Mouse (Mus musculus) megakaryocyte, embryonic 14.5 days (primary cell): Measurements from ENCODE around the gene Unc50. TPM values are rescaled to one million over a fixed set of nuclear protein-coding genes. Genes with fewer than 3 reads are reported as not detected.

ENCODE experiments used
- H3K27me3 ChIP-seq: replicated peaks from 2 replicates; pipeline ENCODE3; 2012; ENCODE audit warnings: inconsistent platforms
- H3K36me3 ChIP-seq: replicated peaks from 2 replicates; pipeline ENCODE3; 2012; ENCODE audit warnings: low read length, inconsistent platforms, mixed read lengths
- H3K4me1 ChIP-seq: 2 replicates; pipeline ENCODE4 v1.6.1; 2012; ENCODE audit warnings: inconsistent platforms
- H3K4me3 ChIP-seq: replicated peaks from 2 replicates; pipeline ENCODE3; 2012; ENCODE audit warnings: moderate library complexity, mild to moderate bottlenecking, inconsistent platforms
- H3K9me3 ChIP-seq: 2 replicates; pipeline ENCODE4 v1.6.1; 2012; ENCODE audit warnings: inconsistent platforms
- FLI1 ChIP-seq: IDR thresholded peaks from 2 replicates; pipeline ENCODE4 v1.6.1; 2012; ENCODE audit warnings: low read length, inconsistent platforms, mixed read lengths
- GATA1 ChIP-seq: IDR thresholded peaks from 3 replicates; pipeline ENCODE4 v1.6.1; 2012; ENCODE audit warnings: mixed read lengths, low read length, inconsistent platforms, borderline replicate concordance
- polyA plus RNA-seq: library from polyadenylated mRNA; stranded (reverse); fragments of >175 nt; gene quantifications from 2 replicates; pipeline ENCODE4 v1.2.3, GENCODE M21; 2012; ENCODE audit warnings: low replicate concordance; ENCODE audit not compliant: insufficient read depth

Gene Unc50
- polyA plus RNA-seq, 1 experiment: 52.3 TPM

DNA sequence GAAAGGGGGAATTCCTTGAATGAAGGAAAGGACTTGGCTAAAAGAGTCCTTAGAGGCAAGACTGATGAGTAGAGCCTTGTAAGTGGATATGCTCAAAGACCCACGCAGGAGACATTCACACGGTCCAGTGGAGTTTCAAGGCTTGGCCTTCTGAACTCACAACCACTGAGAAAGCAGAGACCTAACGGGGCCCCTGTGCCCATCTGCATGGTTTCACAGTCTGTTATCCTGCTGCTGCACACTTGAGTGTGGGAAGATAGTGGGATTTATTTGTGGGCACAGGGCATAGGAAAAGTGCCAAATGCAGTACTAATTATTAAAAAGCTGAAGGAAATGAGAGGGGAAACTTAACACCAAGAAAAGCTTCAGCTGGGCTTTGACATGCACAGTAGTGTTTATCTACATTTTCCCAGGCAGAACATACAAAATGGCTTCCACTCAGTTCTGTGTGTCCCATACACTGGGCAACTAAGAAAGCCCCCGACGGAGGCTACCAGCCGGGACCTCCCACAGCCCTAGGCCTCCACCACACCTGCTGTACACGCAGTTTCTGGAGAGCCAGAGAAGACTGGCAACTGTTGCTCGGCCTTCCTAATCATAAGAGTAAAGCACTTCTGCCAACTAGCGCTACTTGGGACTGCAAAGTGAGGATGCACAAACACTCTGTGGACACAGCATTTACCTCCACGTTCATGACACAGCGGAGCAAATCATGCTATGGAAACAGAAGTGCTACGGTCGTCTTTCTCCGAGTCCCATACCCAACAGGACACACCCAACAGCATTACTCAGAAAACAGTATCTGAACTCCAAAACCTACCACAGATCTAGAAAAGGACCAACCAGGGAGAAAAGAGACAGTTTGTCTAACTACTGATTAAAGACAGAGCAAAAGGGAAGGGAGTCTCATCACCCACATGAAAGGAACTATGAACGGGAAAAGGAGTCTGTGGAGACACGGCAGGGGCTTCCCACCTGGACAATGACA lies 13.2 kb downstream of the Unc50 start:
- Histone ChIP-seq H3K27me3 (no peaks in the 10 kb centered on the region), H3K4me1 (peaks cover 22% of the 10 kb centered on the region), H3K4me3 (no peak overlapping the region), H3K36me3 (peaks cover 83% of the 10 kb centered on the region), H3K9me3 (no peaks in the 10 kb centered on the region)
- TF ChIP-seq FLI1: no peak
- no peak for TF ChIP-seq GATA1

DNA sequence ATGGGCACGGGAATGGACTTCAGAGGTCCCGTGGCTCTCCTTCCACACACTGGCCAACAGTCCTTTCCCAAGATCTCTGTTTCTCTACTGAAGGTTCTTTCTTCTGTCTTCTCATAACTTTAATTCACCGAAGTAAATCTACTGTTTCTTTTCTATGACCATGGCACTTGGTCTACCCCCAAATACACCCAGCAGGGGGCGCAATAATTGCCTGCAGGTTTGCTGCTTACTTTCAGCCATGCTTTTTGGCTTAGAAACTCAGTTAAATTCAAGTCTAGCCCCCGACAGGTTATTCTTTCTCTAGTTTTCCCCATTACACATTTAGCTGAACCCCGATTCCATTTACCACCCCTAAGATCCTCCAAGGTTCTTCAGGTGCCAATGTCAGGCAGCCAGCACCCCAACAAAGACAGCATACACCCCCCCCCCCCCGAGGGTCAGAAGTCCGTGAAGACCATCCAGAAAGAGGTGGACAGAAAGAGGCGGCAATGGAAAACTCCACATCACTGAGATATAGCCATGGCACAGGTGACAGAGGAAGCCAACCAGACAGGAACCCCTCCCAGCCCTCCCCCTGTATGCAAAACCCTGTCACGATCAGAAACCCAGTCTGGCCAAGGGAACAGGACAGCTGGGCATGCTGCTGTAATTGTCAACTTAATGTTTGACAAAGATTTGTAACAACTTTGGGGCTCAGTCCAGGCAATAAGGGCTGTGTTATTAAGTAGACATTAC lies 18.6 kb downstream of the Unc50 start:
- H3K4me3 ChIP-seq: no peak overlapping the region
- no peaks in the 10 kb centered on the region for H3K9me3 ChIP-seq
- peaks cover 5% of the 10 kb centered on the region for H3K4me1 ChIP-seq
- TF ChIP-seq GATA1 (no peak), FLI1 (no peak)
- H3K27me3 ChIP-seq: no peaks in the 10 kb centered on the region
- H3K36me3 ChIP-seq: peaks cover 74% of the 10 kb centered on the region

DNA sequence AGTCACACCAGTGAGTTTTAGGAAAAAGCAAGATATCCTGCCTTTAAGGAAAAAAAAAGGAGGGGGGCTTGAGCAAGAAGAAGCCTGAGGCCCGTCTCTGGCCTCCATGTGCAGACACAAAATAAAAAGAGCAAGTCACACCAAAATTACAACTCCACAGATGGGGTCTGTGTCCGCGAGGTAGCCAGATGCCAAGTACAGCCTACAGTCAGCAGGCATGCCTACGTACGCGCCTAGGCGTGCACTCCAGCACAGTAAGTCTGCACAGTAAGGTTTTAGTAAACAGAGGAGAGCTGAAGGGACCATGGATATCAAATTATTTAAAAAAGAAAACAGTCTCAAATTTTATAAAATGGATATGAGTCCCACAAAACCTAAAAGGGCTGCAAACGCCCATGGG lies 21.3 kb downstream of the Unc50 start:
- peaks cover 3% of the 10 kb centered on the region; the same call in 1 of the 2 replicates for H3K4me1 ChIP-seq
- peaks cover 70% of the 10 kb centered on the region for H3K36me3 ChIP-seq
- H3K4me3 ChIP-seq: no peak overlapping the region
- TF ChIP-seq FLI1: no peak
- TF ChIP-seq GATA1: no peak
- no peaks in the 10 kb centered on the region for H3K27me3 ChIP-seq
- no peaks in the 10 kb centered on the region for H3K9me3 ChIP-seq

DNA sequence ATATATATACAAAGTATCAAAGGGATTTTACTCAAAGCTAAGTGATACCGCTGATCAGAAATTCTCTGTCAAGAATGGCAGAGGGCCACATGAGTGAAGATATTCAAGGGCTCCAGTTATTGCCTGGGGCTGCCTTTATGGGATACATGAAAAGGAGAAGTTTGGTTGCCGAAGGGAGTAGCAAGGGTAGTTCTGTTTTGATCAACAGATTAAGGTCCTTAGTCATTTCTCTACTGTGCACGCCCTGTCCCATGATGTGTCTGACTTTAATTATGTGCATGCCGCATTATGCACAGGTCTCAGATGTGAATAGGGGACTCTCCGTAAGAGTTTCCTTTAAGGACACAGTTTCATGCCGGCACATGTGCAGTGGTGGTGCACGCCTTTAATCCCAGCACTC lies 27.6 kb downstream of the Unc50 start:
- no peaks in the 10 kb centered on the region for H3K27me3 ChIP-seq
- TF ChIP-seq FLI1 (no peak), GATA1 (no peak)
- no peaks in the 10 kb centered on the region for H3K9me3 ChIP-seq
- no peak overlapping the region for H3K4me3 ChIP-seq
- H3K4me1 ChIP-seq: no peaks in the 10 kb centered on the region
- peaks cover 53% of the 10 kb centered on the region for H3K36me3 ChIP-seq

DNA sequence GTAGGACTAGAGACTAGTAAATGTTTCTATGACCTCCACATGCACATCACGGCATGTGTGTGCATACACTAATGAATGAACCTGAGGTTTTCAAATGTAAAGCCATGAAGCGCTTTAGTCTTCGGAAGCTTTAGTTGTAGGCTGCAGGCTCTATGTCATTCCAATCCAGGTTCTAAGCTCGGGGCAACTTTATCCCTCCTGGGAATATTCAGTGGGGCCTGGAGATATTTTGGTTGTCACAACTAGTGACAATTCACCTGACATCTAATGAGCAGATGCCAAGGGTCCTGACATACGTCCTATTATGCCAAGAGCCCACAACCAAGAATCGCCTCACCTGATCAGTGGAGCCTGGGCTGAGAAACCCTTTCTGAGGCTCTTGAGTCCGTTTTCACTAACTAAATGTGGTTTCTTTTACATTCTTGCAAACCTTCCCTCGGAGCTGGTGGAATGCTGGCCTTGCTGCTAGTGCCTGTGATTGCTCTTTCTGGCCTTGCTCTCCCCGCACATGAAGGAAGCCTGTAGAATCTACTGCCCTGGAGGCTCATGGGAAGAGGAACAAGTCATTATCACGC lies 35.0 kb downstream of the Unc50 start:
- H3K36me3 ChIP-seq: peaks cover 35% of the 10 kb centered on the region
- TF ChIP-seq FLI1 (no peak), GATA1 (no peak)

DNA sequence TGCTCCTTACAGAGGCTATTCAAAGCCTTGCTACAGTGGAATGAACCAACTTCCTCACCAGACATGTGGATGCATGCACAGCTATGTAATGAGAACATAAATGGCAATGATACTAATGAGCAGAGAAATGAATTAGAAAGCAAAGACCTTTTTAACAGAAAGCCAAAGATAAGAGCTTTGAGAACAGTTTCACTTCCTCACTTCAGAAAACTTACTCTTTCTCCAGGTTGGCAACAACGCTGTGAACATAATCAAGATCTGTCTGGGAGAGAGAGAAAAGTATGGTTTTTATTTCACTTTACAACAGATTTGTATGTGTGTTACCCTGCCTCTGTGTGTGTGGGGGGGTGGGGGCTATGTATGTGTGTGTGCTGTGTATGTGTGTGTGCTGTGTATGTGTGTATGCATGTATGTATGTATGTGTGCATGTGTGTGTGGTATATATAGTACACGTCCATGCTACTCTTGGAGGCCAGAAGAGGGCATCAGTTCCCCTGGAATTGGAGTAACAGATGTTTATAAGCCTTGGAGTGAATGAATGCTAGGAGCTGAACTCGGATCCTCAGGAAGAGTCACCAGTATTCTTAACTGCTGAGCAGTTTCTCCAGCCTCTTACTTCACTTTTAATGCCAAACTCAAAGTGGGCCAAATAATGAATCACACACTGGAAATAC lies 36.5 kb downstream of the Unc50 start:
- Histone ChIP-seq H3K9me3 (peaks cover 4% of the 10 kb centered on the region), H3K27me3 (peaks cover 3% of the 10 kb centered on the region), H3K4me1 (peaks cover 5% of the 10 kb centered on the region), H3K36me3 (peaks cover 25% of the 10 kb centered on the region), H3K4me3 (no peak overlapping the region)
- TF ChIP-seq FLI1 (no peak), GATA1 (no peak)

More for the DNA sequence above, 35.0 kb downstream of the Unc50 start:
- no peaks in the 10 kb centered on the region for H3K4me1 ChIP-seq
- no peak overlapping the region for H3K4me3 ChIP-seq
- H3K27me3 ChIP-seq: no peaks in the 10 kb centered on the region
- peaks cover 4% of the 10 kb centered on the region for H3K9me3 ChIP-seq

DNA sequence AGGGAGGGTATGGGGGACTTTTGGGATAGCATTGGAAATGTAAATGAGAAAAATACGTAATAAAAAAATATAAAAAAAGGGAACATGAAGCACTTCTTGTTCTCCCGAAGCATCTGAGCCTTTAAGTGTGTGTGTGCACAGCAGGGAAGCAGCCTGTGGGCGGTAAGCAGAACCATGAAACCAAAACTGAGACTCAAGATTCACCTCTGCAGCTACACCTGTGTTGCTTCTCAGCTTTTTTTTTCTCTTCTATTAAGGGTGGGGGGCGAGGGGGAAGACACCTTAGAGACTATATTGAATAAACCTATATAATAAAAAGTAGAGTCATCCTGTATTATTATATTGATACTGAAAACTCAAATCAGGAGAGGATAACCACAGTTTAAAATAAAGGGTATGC lies 37.9 kb downstream of the Unc50 start:
- Histone ChIP-seq H3K4me1 (peaks cover 13% of the 10 kb centered on the region), H3K27me3 (peaks cover 3% of the 10 kb centered on the region), H3K9me3 (peaks cover 4% of the 10 kb centered on the region), H3K36me3 (peaks cover 21% of the 10 kb centered on the region), H3K4me3 (no peak overlapping the region)
- no peak for TF ChIP-seq GATA1

DNA sequence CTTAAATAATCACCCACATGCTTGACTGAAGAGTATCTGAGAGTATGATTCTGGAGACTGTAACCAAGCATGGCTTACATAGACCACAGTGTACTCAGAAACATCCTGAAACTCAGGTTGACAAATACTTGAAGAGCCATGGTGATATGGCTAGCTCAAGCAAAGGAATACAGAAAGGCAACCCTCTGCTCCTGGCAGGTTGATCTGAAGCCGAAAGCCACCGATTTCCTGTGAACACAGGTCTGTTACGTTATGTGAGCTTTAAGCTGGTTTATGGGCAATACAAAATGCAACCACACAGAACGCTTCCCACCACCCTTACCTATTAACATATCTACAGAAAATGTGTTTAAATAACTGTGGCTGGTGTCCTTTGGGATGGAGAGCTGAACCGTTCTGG lies 39.1 kb downstream of the Unc50 start:
- Histone ChIP-seq H3K4me3 (no peak overlapping the region), H3K27me3 (peaks cover 3% of the 10 kb centered on the region), H3K36me3 (peaks cover 18% of the 10 kb centered on the region), H3K9me3 (peaks cover 4% of the 10 kb centered on the region), H3K4me1 (peaks cover 24% of the 10 kb centered on the region)
- TF ChIP-seq FLI1 (no peak), GATA1 (no peak)
